Mouse (Mus musculus) gastrocnemius, adult 8-10 months (tissue): Measurements from ENCODE around the gene Gm17521. TPM values are rescaled to one million over a fixed set of nuclear protein-coding genes. Genes with fewer than 3 reads are reported as not detected.
"Not testable (repeated sequence)": the region's sequence is repeated elsewhere in the genome, so short reads cannot be mapped to it uniquely, and the experiment has no call there.

Experiments used
- DNase-seq, 2 experiments: peaks; one replicate each; pipeline ENCODE4 v3.0.0; 2022; ENCODE audit warnings: low spot score in 2 of 2
- total RNA-seq, 4 experiments: library from RNA; stranded (reverse); gene quantifications; 2 replicates each; pipeline ENCODE4 v1.2.4; 2022

Gm17521 gene
- not detected for total RNA-seq

DNA sequence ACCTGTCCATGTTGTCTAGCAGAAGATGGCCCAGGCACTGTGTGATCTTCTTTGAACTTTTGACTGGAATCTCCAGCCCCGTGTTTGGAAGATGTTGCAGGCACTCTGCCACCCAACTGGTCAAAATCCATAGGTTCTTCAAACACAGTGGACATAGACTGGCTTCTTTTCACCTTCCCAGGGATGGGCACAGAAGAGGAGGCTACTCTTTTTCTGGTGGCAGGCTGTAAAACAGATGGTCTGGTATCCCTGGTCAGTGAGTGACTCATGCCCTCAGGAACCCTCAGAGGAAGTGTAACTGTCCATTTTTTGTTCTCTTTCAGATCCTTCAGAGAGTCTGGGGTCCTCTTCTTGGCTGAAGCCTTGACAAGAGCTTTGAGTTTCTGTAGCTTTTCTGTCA, at the start of gene Gm17521:
Gene Gm17521, minus strand, starts transcription at position 101 of the 400 bp plus-strand sequence.
- DNase-seq: not testable (repeated sequence)

DNA sequence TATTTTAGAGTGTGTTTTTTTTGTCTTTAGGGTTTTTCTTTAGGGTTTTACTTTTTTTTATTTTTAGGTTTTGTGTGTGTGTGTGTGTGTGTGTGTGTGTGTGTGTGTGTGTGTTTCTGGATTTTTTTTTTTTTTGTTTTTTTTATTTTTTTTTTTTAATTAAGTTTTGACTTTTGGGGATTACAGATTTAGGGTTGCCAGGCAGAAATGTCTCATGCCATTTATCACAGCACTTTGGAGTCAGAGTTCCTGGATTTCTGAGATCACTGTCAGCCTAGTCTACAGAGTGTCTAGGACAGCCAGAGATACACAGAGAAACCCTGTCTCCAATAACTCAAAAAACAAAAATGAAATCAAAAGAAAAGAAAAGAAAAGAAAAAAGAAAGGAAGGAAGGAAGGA, 14.5 kb upstream of the Gm17521 start:
- DNase-seq: no peak

DNA sequence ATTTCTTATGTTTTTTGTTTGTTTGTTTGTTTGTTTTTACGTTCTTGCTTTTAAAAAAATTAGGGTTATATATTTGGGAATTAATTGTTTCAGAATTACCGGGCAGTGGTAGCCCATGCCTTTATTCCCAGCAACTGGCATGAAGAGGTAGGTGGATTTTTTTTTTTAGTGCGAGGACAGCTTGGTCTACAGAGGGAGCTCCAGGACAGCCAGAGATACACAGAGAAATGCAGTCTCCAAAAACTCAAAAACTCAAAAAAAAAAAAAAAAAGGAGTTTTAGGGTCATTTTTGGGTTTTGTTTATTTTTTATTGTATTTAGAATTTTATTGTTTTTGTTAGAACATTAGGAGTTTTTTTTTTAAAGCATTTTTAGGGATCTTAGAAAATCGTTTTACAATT, 14.0 kb upstream of the Gm17521 start:
- no peak for DNase-seq

Other genes with a start within 250 kb of the Gm17521 start
- under 1 TPM; 0.15 to 0.72 (median 0.58) TPM for gene Cldn34c1, start 73.8 kb upstream of the Gm17521 start, total RNA-seq
- gene Srsx, start 192.8 kb upstream of the Gm17521 start, total RNA-seq: not detected
- gene Gm17577, start 217.2 kb upstream of the Gm17521 start, total RNA-seq: not detected